Comparison of ENCODE assay signal across 9 mouse cellular contexts in the genomic region with DNA sequence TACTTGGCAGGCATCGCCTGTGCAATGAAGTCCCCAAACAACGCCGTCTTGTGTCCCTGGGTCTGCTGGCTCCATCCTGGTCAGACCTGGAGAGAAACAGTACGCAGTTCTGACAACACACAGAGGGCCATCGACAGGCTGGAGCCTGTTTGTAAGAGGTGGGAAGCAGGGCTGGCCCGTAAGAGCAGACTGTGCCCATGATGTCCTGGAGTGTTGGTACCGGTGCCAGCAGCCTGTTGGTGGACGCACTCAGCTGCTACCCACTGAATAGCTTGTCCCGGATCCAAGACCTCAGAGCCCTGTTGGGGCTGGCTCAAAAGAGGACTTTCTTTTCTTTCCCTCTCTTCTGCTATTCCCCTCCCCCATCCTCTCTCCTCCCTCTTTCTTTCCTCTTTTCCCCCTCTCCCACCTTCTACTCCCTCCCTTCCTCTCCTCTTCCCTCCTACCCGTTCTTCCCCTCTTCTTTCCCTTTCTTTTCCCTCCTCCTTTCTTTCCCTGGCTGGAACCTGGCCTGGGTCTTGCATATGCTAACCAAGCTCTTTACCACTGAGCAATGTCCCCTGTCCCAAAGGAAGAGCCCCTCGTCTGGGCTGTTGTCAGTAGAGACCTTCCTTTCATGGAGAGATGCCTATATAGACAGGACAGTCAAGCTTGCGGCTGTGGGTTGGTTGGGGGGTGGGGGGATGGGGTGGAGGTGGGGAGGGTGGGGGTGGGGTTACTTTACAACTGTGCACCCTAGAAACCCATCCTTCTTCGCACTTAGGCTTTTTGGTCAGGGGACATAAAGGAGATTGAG. TPM values are rescaled to one million over a fixed set of nuclear protein-coding genes. Genes with fewer than 3 reads are reported as not detected.
DNase-seq lines count a peak whose midpoint lies in the region; ATAC-seq lines count a peak whose summit lies in the region.
"Had no signal": no experiment of that assay in that cellular context is flagged by ENCODE, and none has a peak within 500 bp of the region (broad histone marks: within the 10 kb centered on the region; RNA-seq: fewer than 3 reads in every experiment).

No protein-coding gene starts in this region.

- no peaks in the 10 kb centered on the region for H3K27me3 ChIP-seq in heart, embryonic 14.5 days (ENCODE audit: control insufficient read depth, insufficient read depth, low read length)
- no peaks in the 10 kb centered on the region for H3K27me3 ChIP-seq in lung, embryonic 16.5 days (ENCODE audit: control insufficient read depth, insufficient read depth, low read depth, low read length)
- H3K27me3 ChIP-seq in liver, embryonic 12.5 days (replicated peaks), result no peaks in the 10 kb centered on the region
- no peaks in the 10 kb centered on the region for H3K27me3 ChIP-seq in kidney, embryonic 15.5 days
- H3K27me3 ChIP-seq: liver, embryonic 13.5 days had no signal

- no peaks in the 10 kb centered on the region for H3K36me3 ChIP-seq in heart, embryonic 14.5 days (ENCODE audit: control insufficient read depth, insufficient read depth, low read length)
- H3K36me3 ChIP-seq in lung, embryonic 16.5 days (ENCODE audit: control insufficient read depth, insufficient read depth, low read length), result no peaks in the 10 kb centered on the region
- H3K36me3 ChIP-seq in liver, embryonic 12.5 days, result no peaks in the 10 kb centered on the region
- no peaks in the 10 kb centered on the region for H3K36me3 ChIP-seq in kidney, embryonic 15.5 days
- H3K36me3 ChIP-seq: liver, embryonic 13.5 days had no signal

- ATAC-seq in heart, embryonic 14.5 days (ENCODE audit: insufficient number of reproducible peaks, insufficient read depth, low FRiP score, low read depth), result peak; percentile 18; the same call in 1 of the 2 replicates
- ATAC-seq in lung, embryonic 16.5 days (ENCODE audit: low read depth), result peak; percentile 36
- ATAC-seq in liver, embryonic 12.5 days, result no peak
- ATAC-seq in activated CD4-positive, CD25-positive, alpha-beta regulatory T cell, adult 4 months, result no peak
- no peak for ATAC-seq in kidney, embryonic 15.5 days (replicated peaks; ENCODE audit: low FRiP score)

- no peak for DNase-seq in heart, postnatal 14 days
- peak; percentile 76 for DNase-seq in brain, adult 2 months (ENCODE audit: low read depth, low spot score)
- peak; percentile 60 to 68 for DNase-seq in cerebellum, postnatal 36 days
- DNase-seq: liver, embryonic 13.5 days had no signal

- 0 out of 2 replicates have a peak overlapping the region, but pooled peaks have one; percentile 17 for H3K9ac ChIP-seq in heart, embryonic 14.5 days (ENCODE audit: low read length)
- no peak overlapping the region for H3K9ac ChIP-seq in lung, embryonic 16.5 days (ENCODE audit: low read length)
- H3K9ac ChIP-seq in liver, embryonic 12.5 days, result no peak overlapping the region
- no peak overlapping the region for H3K9ac ChIP-seq in kidney, embryonic 15.5 days
- H3K9ac ChIP-seq: liver, embryonic 13.5 days had no signal

- peaks cover 60 to 76% of the 10 kb centered on the region in 2 experiments for H3K4me1 ChIP-seq in heart, embryonic 14.5 days (ENCODE audit: control insufficient read depth in 2 of 2, insufficient read depth in 2 of 2, low read length in 2 of 2)
- peaks cover 52% of the 10 kb centered on the region for H3K4me1 ChIP-seq in lung, embryonic 16.5 days (replicated peaks; ENCODE audit: control insufficient read depth, insufficient read depth, low read length)
- H3K4me1 ChIP-seq in liver, embryonic 12.5 days, result peaks cover 59% of the 10 kb centered on the region
- H3K4me1 ChIP-seq in kidney, embryonic 15.5 days, result peaks cover 56% of the 10 kb centered on the region

- 64% methylated on average over 13 of the region's 13 CpGs for whole genome bisulfite sequencing in heart, embryonic 14.5 days
- WGBS in lung, embryonic 16.5 days, result 33% methylated on average over 13 of the region's 13 CpGs
- 74% methylated on average over 13 of the region's 13 CpGs for WGBS in liver, embryonic 12.5 days (ENCODE audit: insufficient replicate concordance)
- WGBS in kidney, embryonic 15.5 days, result 65% methylated on average over 13 of the region's 13 CpGs

- H3K9me3 ChIP-seq in heart, embryonic 14.5 days (ENCODE audit: control insufficient read depth, low read length), result no peaks in the 10 kb centered on the region
- no peaks in the 10 kb centered on the region for H3K9me3 ChIP-seq in lung, embryonic 16.5 days (ENCODE audit: control insufficient read depth, low read length)
- H3K9me3 ChIP-seq in liver, embryonic 12.5 days (replicated peaks), result no peaks in the 10 kb centered on the region
- H3K9me3 ChIP-seq in kidney, embryonic 15.5 days (replicated peaks), result no peaks in the 10 kb centered on the region
- H3K9me3 ChIP-seq: liver, embryonic 13.5 days had no signal

- H3K4me3 ChIP-seq in heart, embryonic 14.5 days (ENCODE audit: control insufficient read depth in 1 of 2, insufficient read depth in 1 of 2, low read depth in 1 of 2, low read length in 2 of 2), result no peak overlapping the region
- H3K4me3 ChIP-seq in lung, embryonic 16.5 days (ENCODE audit: low read length), result no peak overlapping the region
- no peak overlapping the region for H3K4me3 ChIP-seq in liver, embryonic 12.5 days
- no peak overlapping the region for H3K4me3 ChIP-seq in kidney, embryonic 15.5 days (replicated peaks)
- H3K4me3 ChIP-seq: liver, embryonic 13.5 days had no signal

- peak overlapping the region; percentile 7; the same call in 1 of the 2 replicates for H3K4me2 ChIP-seq in heart, embryonic 14.5 days (ENCODE audit: low read length)
- 0 out of 2 replicates have a peak overlapping the region, but pooled peaks have one; percentile 0 for H3K4me2 ChIP-seq in lung, embryonic 16.5 days (ENCODE audit: low read depth, low read length)
- no peak overlapping the region for H3K4me2 ChIP-seq in liver, embryonic 12.5 days
- H3K4me2 ChIP-seq in kidney, embryonic 15.5 days, result no peak overlapping the region
- H3K4me2 ChIP-seq: liver, embryonic 13.5 days had no signal

- H3K27ac ChIP-seq in heart, embryonic 14.5 days (replicated peaks in 1 of 2; ENCODE audit: control insufficient read depth in 1 of 2, insufficient read depth in 1 of 2, low read depth in 2 of 2, low read length in 2 of 2), result peak overlapping the region; percentile 22 to 34; a peak in 3 of 4 replicates
- peak overlapping the region; percentile 59 for H3K27ac ChIP-seq in lung, embryonic 16.5 days (ENCODE audit: low read length)
- no peak overlapping the region for H3K27ac ChIP-seq in liver, embryonic 12.5 days
- no peak overlapping the region for H3K27ac ChIP-seq in kidney, embryonic 15.5 days
- H3K27ac ChIP-seq: liver, embryonic 13.5 days had no signal

- intact Hi-C loops in heart, postnatal 14 days (cut with DNase I), result no loop called here

RNA-seq across cellular contexts. Expression of gene Igsf3, which starts 27.9 kb away (rescaled TPM):
- 25.5 and 28.1 TPM in 2 replicates for polyA plus RNA-seq in heart, embryonic 14.5 days (2014; fragmentation: Nextera tagmentation; extraction: Ambion mirVana)
- 10 to 100 TPM; 14.9 to 16.8 TPM for total RNA-seq in heart, postnatal 14 days (2021)
- 40.5 and 40.6 TPM in 2 replicates for polyA plus RNA-seq in lung, embryonic 16.5 days (2015; fragmentation: Nextera tagmentation; extraction: Ambion mirVana)
- 10.3 and 10.7 TPM in 2 replicates for polyA plus RNA-seq in liver, embryonic 12.5 days (2016; fragmentation: Nextera tagmentation; extraction: Ambion mirVana)
- polyA plus RNA-seq in activated CD4-positive, CD25-positive, alpha-beta regulatory T cell, adult 4 months (2017; shearing (Covaris generic)), result 1 to 10 TPM in 1 of 2 experiments, under 1 TPM in 1; 0.86 to 1.6 TPM
- 24.3 and 25.4 TPM in 2 replicates for polyA plus RNA-seq in kidney, embryonic 15.5 days (2015; fragmentation: Nextera tagmentation; extraction: Ambion mirVana)

Comparison
In these comparisons a context has a peak if more than half of its experiments do, and no peak if none do; other contexts are left out.
1. ATAC-seq: peak in heart, embryonic 14.5 days (single experiment) and lung, embryonic 16.5 days (single experiment); none in liver, embryonic 12.5 days (single experiment), activated CD4-positive, CD25-positive, alpha-beta regulatory T cell, adult 4 months (single experiment) and kidney, embryonic 15.5 days (single experiment).
2. H3K27ac ChIP-seq: peak in heart, embryonic 14.5 days (2 of 2) and lung, embryonic 16.5 days (single experiment); none in liver, embryonic 12.5 days (single experiment) and kidney, embryonic 15.5 days (single experiment).
3. H3K4me2 ChIP-seq: peak in heart, embryonic 14.5 days (single experiment) and lung, embryonic 16.5 days (single experiment); none in liver, embryonic 12.5 days (single experiment) and kidney, embryonic 15.5 days (single experiment).
4. DNase-seq: peak in brain, adult 2 months (single experiment) and cerebellum, postnatal 36 days (2 of 2); none in heart, postnatal 14 days (0 of 2).